Mouse (Mus musculus): Measurements from ENCODE around the gene AB124611. TPM values are rescaled to one million over a fixed set of nuclear protein-coding genes. Genes with fewer than 3 reads are reported as not detected.
A peak's percentile ranks its signal among the peaks of the same experiment; 100 is the strongest.
"Not testable (repeated sequence)": the region's sequence is repeated elsewhere in the genome, so short reads cannot be mapped to it uniquely, and the experiment has no call there.

Gene AB124611
- polyA plus RNA-seq, 1 experiment = 0.13 TPM

DNA sequence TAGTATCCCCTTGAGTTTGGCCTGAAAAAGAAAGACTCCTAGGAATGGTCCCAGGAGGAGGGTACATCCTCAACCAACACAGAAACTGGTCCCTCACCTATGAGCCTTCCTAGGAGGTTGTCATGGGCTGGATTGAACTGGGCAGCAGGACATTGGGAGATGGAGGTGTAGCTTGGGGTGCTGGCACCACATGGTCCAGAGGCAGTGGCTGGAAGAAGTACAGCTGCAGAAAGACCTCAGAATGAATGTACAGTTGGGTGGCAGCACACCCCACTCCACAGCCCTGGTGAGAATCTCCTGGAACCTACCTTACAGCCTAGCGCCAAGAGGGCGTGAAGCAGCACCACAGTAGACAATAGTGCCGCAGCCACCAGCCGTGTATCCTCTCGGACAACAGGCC is 63.6 kb downstream of the AB124611 start:
- H3K4me3 ChIP-seq (replicated peaks) = no peak overlapping the region
- no peaks in the 10 kb centered on the region for H3K27me3 ChIP-seq (ENCODE audit: control insufficient read depth)
- H3K9me3 ChIP-seq (ENCODE audit: control insufficient read depth, low read length) = no peaks in the 10 kb centered on the region
- peaks cover 77% of the 10 kb centered on the region for H3K36me3 ChIP-seq (ENCODE audit: control insufficient read depth)
- TF ChIP-seq TAL1 (IDR thresholded peaks at IDR 0.05; ENCODE audit: low read length) = no peak
- no peak for TF ChIP-seq GATA1 (IDR thresholded peaks at IDR 0.05; ENCODE audit: low read length)
- peaks cover 34% of the 10 kb centered on the region for H3K4me1 ChIP-seq (ENCODE audit: control insufficient read depth)

DNA sequence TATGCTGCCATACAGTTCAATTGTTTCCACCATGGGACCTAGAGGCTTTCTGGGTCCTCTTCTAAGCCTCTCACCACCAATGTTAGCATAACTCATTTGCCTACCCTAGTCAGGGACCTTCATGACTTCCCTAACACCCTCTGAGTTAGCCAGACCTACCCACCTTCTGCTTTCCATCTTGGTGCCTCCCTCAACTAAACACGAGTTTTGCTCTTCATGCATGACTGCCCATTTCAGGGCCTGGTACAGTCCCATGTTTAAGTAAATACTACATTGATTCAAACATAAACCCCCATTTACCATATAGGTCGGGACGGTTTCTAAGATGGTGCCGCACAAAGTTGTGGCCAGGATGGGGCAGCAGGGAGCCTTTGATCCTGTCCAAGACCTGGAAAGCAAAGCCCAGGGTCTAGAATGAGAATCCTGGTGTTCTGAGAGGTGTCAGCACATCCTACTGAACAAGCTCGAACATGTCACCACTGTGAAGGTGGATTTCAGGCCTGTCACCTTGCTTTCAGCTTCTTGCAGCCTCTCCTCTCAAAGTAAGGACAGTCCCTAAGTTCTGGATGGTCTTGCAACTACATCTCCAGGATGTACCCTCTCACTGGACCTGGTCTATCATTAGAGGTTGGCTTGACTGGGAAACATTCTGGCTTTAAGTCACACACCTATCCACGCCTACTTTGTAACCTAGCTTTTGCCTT is 65.3 kb downstream of the AB124611 start:
- H3K4me3 ChIP-seq (replicated peaks) = peak overlapping the region; percentile 84
- no peak for TF ChIP-seq GATA1 (IDR thresholded peaks at IDR 0.05; ENCODE audit: low read length)
- no peak for TF ChIP-seq TAL1 (IDR thresholded peaks at IDR 0.05; ENCODE audit: low read length)
- H3K36me3 ChIP-seq (ENCODE audit: control insufficient read depth) = peaks cover 77% of the 10 kb centered on the region
- no peaks in the 10 kb centered on the region for H3K9me3 ChIP-seq (ENCODE audit: control insufficient read depth, low read length)
- H3K27me3 ChIP-seq (ENCODE audit: control insufficient read depth) = no peaks in the 10 kb centered on the region
- peaks cover 43% of the 10 kb centered on the region for H3K4me1 ChIP-seq (ENCODE audit: control insufficient read depth)

DNA sequence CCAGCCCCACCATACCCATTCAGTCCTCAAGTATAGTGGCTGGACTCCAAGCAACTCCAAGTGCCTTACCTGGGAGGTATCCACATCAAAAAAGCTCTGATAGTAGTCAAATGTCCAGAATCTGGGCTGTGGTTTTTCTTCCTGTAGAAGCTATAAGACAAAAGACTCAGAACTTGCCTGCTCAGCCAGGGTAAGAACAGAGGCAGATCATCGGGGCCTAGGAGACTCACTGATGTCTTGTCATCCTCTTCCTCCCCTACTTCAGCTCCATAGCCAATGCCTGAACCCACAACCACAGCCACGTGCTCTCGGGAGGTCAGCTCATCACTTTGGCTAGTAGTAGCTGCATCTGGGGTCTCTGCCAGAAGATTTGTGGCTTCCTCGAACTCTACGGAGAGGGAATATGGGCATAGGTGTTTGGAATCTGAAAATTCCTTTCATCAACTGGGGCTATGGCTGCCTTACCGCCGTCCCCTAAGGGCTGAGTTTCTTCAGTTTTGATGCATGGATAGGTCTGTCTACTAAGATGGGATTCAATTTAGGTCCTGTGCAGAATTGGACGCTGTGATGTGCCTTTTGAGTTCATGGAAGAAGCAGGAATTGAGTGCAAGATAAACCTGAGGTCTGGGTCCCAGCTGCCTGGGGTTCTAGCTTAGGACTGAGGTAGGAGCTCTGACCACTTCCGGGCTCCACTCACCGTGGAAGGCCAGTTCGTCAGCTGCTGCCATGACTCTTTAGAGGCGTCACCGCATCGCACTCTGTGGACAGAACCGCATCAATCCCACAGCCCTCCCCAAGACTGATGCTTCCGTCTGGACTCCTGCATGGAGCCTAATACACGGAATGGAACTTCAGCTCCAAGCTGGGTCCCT is 66.1 kb downstream of the AB124611 start:
- TF ChIP-seq TAL1 (IDR thresholded peaks at IDR 0.05; ENCODE audit: low read length) = no peak
- no peak for TF ChIP-seq GATA1 (IDR thresholded peaks at IDR 0.05; ENCODE audit: low read length)
- Histone ChIP-seq H3K9me3 (ENCODE audit: control insufficient read depth, low read length) (no peaks in the 10 kb centered on the region), H3K36me3 (ENCODE audit: control insufficient read depth) (peaks cover 74% of the 10 kb centered on the region), H3K4me3 (replicated peaks) (peak overlapping the region; percentile 84), H3K27me3 (ENCODE audit: control insufficient read depth) (no peaks in the 10 kb centered on the region), H3K4me1 (ENCODE audit: control insufficient read depth) (peaks cover 43% of the 10 kb centered on the region)

DNA sequence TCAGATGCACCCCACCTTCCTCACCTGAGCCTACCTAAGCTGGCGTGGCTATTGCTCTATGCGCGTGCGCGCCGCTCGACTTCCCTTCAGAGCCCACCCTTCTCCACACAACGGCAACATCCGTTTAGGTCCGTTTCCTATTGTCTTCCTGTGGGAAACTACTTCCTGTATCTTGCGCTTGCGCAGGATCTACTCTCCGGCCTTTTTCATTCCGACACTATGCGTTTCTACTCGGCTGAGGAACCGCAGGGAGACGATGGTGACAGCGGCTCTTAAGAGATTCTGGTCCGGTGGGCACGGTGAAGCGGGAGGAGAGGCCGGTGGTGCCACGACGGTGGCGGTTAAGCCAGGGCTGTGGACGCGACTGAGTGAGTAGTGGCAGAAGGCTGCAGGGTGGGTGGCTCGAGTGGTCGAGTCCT is 66.7 kb downstream of the AB124611 start, which contains the start of the genes Timm29 and Yipf2:
Gene Timm29, plus strand, starts transcription at position 20 of the 419 bp plus-strand sequence.
Gene Yipf2, minus strand, starts transcription at position 126 of the 419 bp plus-strand sequence.
- Histone ChIP-seq H3K4me3 (replicated peaks) (peak within 1 kb of the TSS; percentile 84), H3K9me3 (ENCODE audit: control insufficient read depth, low read length) (no peaks in the 10 kb centered on the region), H3K36me3 (ENCODE audit: control insufficient read depth) (peaks cover 70% of the 10 kb centered on the region), H3K4me1 (ENCODE audit: control insufficient read depth) (peaks cover 43% of the 10 kb centered on the region), H3K27me3 (ENCODE audit: control insufficient read depth) (no peaks in the 10 kb centered on the region)
- TF ChIP-seq TAL1 (IDR thresholded peaks at IDR 0.05; ENCODE audit: low read length) (no peak), GATA1 (IDR thresholded peaks at IDR 0.05; ENCODE audit: low read length) (no peak)

DNA sequence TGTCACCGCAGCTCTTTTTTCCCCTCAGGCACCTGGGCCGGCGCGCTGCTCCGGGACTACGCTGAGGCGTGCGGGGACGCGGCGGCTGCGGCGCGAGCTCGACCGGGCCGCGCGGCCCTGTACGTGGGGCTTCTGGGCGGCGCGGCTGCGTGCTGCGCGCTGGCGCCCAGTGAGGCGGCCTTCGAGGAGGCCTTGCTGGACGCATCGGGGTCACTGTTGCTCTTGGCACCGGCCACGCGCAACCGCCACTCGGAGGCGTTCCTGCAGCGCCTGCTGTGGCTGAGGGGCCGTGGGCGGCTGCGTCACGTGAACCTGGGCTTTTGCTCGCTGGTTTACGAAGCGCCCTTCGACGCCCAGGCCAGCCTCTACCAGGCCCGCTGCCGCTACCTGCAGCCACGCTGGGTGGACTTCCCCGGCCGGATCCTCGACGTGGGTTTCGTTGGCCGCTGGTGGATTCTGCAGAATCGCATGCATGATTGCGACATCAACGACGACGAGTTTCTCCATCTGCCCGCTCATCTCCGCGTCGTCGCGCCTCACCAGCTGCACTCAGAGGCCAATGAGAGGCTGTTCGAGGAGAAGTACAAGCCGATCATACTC is 67.2 kb downstream of the AB124611 start:
- Histone ChIP-seq H3K4me1 (ENCODE audit: control insufficient read depth) (peaks cover 43% of the 10 kb centered on the region), H3K4me3 (replicated peaks) (peak overlapping the region; percentile 84), H3K27me3 (ENCODE audit: control insufficient read depth) (no peaks in the 10 kb centered on the region), H3K36me3 (ENCODE audit: control insufficient read depth) (peaks cover 67% of the 10 kb centered on the region), H3K9me3 (ENCODE audit: control insufficient read depth, low read length) (no peaks in the 10 kb centered on the region)
- TF ChIP-seq TAL1 (IDR thresholded peaks at IDR 0.05; ENCODE audit: low read length) = no peak
- TF ChIP-seq GATA1 (IDR thresholded peaks at IDR 0.05; ENCODE audit: low read length) = no peak

DNA sequence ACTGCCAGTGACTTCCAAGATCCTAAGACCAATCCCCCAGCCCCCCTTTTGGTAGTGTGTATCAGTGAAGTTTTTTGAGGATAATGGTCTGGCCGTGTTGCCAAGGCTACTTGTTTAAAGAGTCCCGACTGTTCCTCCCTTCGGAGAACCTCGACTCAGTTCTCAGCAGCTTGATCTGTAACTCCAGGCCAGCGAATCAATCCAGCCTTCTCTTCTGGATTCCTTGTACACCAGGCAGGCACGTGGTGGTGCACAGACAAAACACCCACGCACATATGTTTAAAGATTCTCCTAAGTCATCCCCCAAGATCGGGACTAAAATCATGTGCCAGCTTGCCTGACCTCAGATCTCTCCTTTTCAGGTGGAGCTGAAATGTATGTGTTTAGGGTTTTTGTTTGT is 68.4 kb downstream of the AB124611 start:
- H3K27me3 ChIP-seq (ENCODE audit: control insufficient read depth); H3K9me3 ChIP-seq (ENCODE audit: control insufficient read depth, low read length): not testable (repeated sequence)
- peak overlapping the region; percentile 84 for H3K4me3 ChIP-seq (replicated peaks)
- H3K36me3 ChIP-seq (ENCODE audit: control insufficient read depth) = peaks cover 56% of the 10 kb centered on the region
- H3K4me1 ChIP-seq (ENCODE audit: control insufficient read depth) = peaks cover 43% of the 10 kb centered on the region

DNA sequence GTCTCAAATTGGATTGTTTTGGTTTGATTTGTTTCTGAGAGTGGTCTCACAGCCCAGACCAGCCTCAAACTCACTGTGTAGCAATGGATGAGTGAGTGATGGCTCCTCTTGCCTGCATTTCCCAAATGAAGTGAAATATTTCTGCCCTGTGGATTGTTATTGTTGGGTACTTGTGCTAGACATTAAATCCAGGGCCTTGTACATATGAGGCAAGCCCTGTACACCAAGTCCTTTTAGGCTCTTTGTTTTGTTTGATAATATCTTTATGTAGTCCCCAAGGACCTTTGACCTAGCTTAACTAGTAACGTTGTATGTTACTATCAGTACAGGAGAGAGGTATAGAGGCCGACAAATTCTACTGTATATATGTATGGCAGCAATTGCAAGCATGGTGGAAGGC is 68.9 kb downstream of the AB124611 start:
- Histone ChIP-seq H3K4me3 (replicated peaks) (no peak overlapping the region), H3K4me1 (ENCODE audit: control insufficient read depth) (peaks cover 46% of the 10 kb centered on the region), H3K36me3 (ENCODE audit: control insufficient read depth) (peaks cover 51% of the 10 kb centered on the region), H3K9me3 (ENCODE audit: control insufficient read depth, low read length) (no peaks in the 10 kb centered on the region), H3K27me3 (ENCODE audit: control insufficient read depth) (no peaks in the 10 kb centered on the region)
- TF ChIP-seq TAL1 (IDR thresholded peaks at IDR 0.05; ENCODE audit: low read length) (no peak), GATA1 (IDR thresholded peaks at IDR 0.05; ENCODE audit: low read length) (no peak)

Other genes with a start within 250 kb of the AB124611 start
- 3.5 and 4.6 TPM in 2 replicates for gene Kri1, start 238.2 kb upstream of the AB124611 start, polyA plus RNA-seq (2012)
- 36.6 and 42.6 TPM in 2 replicates for gene Cdkn2d, start 234.8 kb upstream of the AB124611 start, polyA plus RNA-seq (2012)
- gene Ap1m2, start 213.8 kb upstream of the AB124611 start, polyA plus RNA-seq (2012) = not detected in 2 replicates
- gene Slc44a2, start 205.5 kb upstream of the AB124611 start, polyA plus RNA-seq (2012) = 0.76 and 0.82 TPM in 2 replicates
- gene Ilf3, start 158.3 kb upstream of the AB124611 start, polyA plus RNA-seq (2012) = 4.7 and 5.2 TPM in 2 replicates
- gene Qtrt1, start 114.3 kb upstream of the AB124611 start, polyA plus RNA-seq (2012) = 1.7 and 2.0 TPM in 2 replicates
- gene Dnm2, start 101.3 kb upstream of the AB124611 start, polyA plus RNA-seq (2012) = 112 and 129 TPM in 2 replicates
- gene Tmed1, start 15.9 kb upstream of the AB124611 start, polyA plus RNA-seq (2012) = 0.47 and 0.75 TPM in 2 replicates
- gene Carm1, start 20.7 kb downstream of the AB124611 start, polyA plus RNA-seq (2012) = 41.9 and 46.0 TPM in 2 replicates
- gene Timm29, start 66.5 kb downstream of the AB124611 start, polyA plus RNA-seq (2012) = 0.74 and 1.2 TPM in 2 replicates
- gene Yipf2, start 66.7 kb downstream of the AB124611 start, polyA plus RNA-seq (2012) = 0.20 and 0.25 TPM in 2 replicates
- 11.0 and 11.3 TPM in 2 replicates for gene Smarca4, start 90.0 kb downstream of the AB124611 start, polyA plus RNA-seq (2012)
- gene Ldlr, start 197.3 kb downstream of the AB124611 start, polyA plus RNA-seq (2012) = 0.25 and 0.30 TPM in 2 replicates
- gene Spc24, start 234.1 kb downstream of the AB124611 start, polyA plus RNA-seq (2012) = 27.4 and 32.7 TPM in 2 replicates